Mouse (Mus musculus) stomach, embryonic 15.5 days (tissue): ENCODE data around the gene Plcd3. TPM values are rescaled to one million over a fixed set of nuclear protein-coding genes. Genes with fewer than 3 reads are reported as not detected.

Source experiments
- ATAC-seq: fragments of 200-750 bp; cut with Nextera tagmentation; 2 replicates; pipeline ENCODE4 v1.8.0; 2017; ENCODE audit warnings: low read depth, moderate number of reproducible peaks, moderate TSS enrichment; ENCODE audit not compliant: insufficient read depth, low FRiP score
- H3K27ac ChIP-seq: fragments of 300-500 bp; sonication (generic); 2 replicates; pipeline ENCODE4 v1.5.1; 2015; ENCODE audit warnings: mild to moderate bottlenecking, inconsistent platforms
- H3K27me3 ChIP-seq: fragments of 300-500 bp; sonication (generic); replicated peaks from 2 replicates; pipeline ENCODE4 v1.6.1; 2015; ENCODE audit warnings: inconsistent platforms
- H3K36me3 ChIP-seq: fragments of 300-500 bp; sonication (generic); 2 replicates; pipeline ENCODE4 v1.6.1; 2015; ENCODE audit warnings: inconsistent platforms
- H3K4me1 ChIP-seq: fragments of 300-500 bp; sonication (generic); 2 replicates; pipeline ENCODE4 v1.6.1; 2015; ENCODE audit warnings: inconsistent platforms
- H3K4me2 ChIP-seq: fragments of 300-500 bp; sonication (generic); 2 replicates; pipeline ENCODE4 v1.6.1; 2015; ENCODE audit warnings: mild to moderate bottlenecking, inconsistent platforms
- H3K4me3 ChIP-seq: fragments of 300-500 bp; sonication (generic); replicated peaks from 2 replicates; pipeline ENCODE4 v1.5.1; 2015; ENCODE audit warnings: inconsistent platforms
- H3K9ac ChIP-seq: fragments of 300-500 bp; sonication (generic); 2 replicates; pipeline ENCODE4 v1.6.1; 2015; ENCODE audit warnings: inconsistent platforms
- H3K9me3 ChIP-seq: fragments of 300-500 bp; sonication (generic); 2 replicates; pipeline ENCODE4 v1.6.1; 2016; ENCODE audit warnings: inconsistent platforms
- WGBS: fragments of 180-500 bp; shearing (Covaris S2); methylation state at CpG from one replicate; pipeline ENCODE4 v1.1.7; 2015; 5-methylcytosine and 5-hydroxymethylcytosine counted together
- polyA plus RNA-seq: library from polyadenylated mRNA; unstranded; fragments of >200 nt; fragmentation: Nextera tagmentation; extraction: Ambion mirVana; gene quantifications from 2 replicates; pipeline ENCODE4 v1.2.1, GENCODE M21; 2015

The Plcd3 gene
- polyA plus RNA-seq, 1 experiment from 2014 or later = 3.6 TPM

DNA sequence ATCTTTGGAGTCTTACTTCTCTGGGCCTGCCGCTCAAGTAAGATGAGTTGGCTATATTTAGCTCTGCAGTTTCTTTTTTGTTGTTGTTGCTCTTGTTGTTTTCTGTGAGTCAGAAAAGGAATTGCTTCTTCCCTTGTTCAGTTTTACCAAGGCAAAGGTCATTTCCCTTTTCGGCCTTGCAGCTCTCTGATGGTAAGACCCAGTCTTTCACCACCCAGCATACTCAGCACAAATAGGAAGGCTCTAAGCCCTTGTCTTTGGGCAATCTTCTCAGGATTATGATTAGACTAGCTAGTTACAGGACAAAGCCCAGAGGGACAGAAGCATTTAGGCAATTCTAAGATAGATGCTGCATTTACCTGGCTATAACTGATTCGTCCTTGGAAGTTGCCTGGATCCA lies 74.6 kb downstream of the Plcd3 start:
- no peak overlapping the region for H3K9ac ChIP-seq
- peak overlapping the region; percentile 68; the same call in 1 of the 2 replicates for H3K4me2 ChIP-seq
- H3K9me3 ChIP-seq = no peaks in the 10 kb centered on the region
- 87% methylated on average over 3 of the region's 3 CpGs for WGBS
- no peaks in the 10 kb centered on the region for H3K27me3 ChIP-seq
- ATAC-seq = no peak
- H3K4me3 ChIP-seq = no peak overlapping the region; the same call in 1 of the 2 replicates
- H3K4me1 ChIP-seq = peaks cover 15% of the 10 kb centered on the region
- H3K27ac ChIP-seq = peak overlapping the region; percentile 83; the same call in 1 of the 2 replicates
- H3K36me3 ChIP-seq = no peaks in the 10 kb centered on the region; the same call in 1 of the 2 replicates

DNA sequence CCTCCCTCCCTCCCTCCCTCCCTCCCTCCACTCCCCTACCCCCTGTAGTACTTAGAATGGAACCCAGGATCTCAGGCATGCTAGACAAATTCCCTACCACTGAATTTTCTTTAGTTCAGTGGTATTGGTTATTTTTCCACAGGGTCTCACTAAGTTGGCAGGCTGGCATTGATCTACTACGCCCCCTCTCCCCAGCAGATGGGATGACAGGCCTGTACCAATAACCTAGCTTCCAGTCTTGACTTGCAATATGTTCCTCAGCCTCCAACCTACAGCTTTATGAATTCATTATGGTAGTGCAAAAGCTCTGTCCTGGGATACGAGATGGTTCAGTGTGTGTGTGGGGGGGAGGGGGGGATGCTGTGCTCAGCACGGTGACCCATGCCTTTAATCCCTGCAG lies 77.5 kb downstream of the Plcd3 start:
- no peak overlapping the region for H3K4me3 ChIP-seq
- WGBS = 87% methylated on average over 3 of the region's 3 CpGs
- no peaks in the 10 kb centered on the region for H3K9me3 ChIP-seq
- H3K27me3 ChIP-seq = no peaks in the 10 kb centered on the region
- no peaks in the 10 kb centered on the region for H3K36me3 ChIP-seq
- no peak overlapping the region for H3K4me2 ChIP-seq
- no peak overlapping the region for H3K27ac ChIP-seq
- no peak for ATAC-seq
- peaks cover 17% of the 10 kb centered on the region for H3K4me1 ChIP-seq
- H3K9ac ChIP-seq = no peak overlapping the region

DNA sequence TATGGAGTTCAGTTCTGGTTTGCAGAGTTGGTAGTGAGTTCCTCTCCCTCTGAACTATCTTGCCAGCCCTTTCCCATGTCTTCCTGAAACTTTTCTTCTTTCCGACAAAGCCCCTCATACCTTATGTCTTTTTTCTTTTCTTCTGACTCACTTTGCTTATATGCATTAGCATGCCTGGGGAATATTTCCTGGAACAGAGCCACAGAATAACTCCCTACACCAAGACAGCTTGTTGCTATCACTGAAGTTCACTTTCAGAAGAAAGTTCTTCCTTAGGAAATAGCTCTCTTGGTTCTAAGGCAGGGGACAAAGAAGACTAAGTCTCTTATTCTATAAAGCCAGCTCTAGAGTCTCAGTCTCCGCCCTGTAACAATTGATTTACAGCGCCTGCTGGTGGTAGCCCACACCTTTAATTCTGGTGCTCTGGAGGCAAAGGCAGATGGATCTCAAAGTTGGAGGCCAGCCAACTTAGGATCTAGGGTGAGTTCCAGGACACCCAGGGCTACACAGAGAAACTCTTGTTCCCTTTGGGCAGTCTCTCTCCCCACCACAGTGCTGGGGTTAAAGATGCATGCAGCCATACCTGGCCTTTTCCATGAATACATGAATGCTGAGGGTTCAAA lies 80.6 kb downstream of the Plcd3 start:
- no peaks in the 10 kb centered on the region for H3K36me3 ChIP-seq
- no peaks in the 10 kb centered on the region for H3K9me3 ChIP-seq
- ATAC-seq = no peak
- H3K4me3 ChIP-seq = no peak overlapping the region
- 55% methylated on average over 3 of the region's 3 CpGs for WGBS
- no peaks in the 10 kb centered on the region for H3K27me3 ChIP-seq
- peaks cover 15% of the 10 kb centered on the region for H3K4me1 ChIP-seq
- H3K9ac ChIP-seq = no peak overlapping the region
- no peak overlapping the region for H3K4me2 ChIP-seq
- H3K27ac ChIP-seq = peak overlapping the region; percentile 57

Other genes starting within 250 kb of the Plcd3 start
- 155 and 169 TPM in 2 replicates for gene Eftud2, start 220.7 kb downstream of the Plcd3 start, polyA plus RNA-seq
- 1.1 TPM in 2 replicates for gene Ccdc103, start 220.5 kb downstream of the Plcd3 start, polyA plus RNA-seq
- not detected in 2 replicates for gene Fam187a, start 216.5 kb downstream of the Plcd3 start, polyA plus RNA-seq
- 0.70 and 1.2 TPM in 2 replicates for gene Gfap, start 200.7 kb downstream of the Plcd3 start, polyA plus RNA-seq
- gene Kif18b, start 176.5 kb downstream of the Plcd3 start, polyA plus RNA-seq = 9.5 TPM in 2 replicates
- 5.1 and 5.6 TPM in 2 replicates for gene C1ql1, start 155.0 kb downstream of the Plcd3 start, polyA plus RNA-seq
- gene Nmt1, start 73.5 kb downstream of the Plcd3 start, polyA plus RNA-seq = 48.5 and 52.2 TPM in 2 replicates
- gene Dcakd, start 73.3 kb downstream of the Plcd3 start, polyA plus RNA-seq = 107 TPM in 2 replicates
- gene Acbd4, start within 50 bp of the Plcd3 start, polyA plus RNA-seq = 19.2 and 23.7 TPM in 2 replicates
- gene Hexim1, start 14.6 kb upstream of the Plcd3 start, polyA plus RNA-seq = 5.1 and 5.4 TPM in 2 replicates
- gene Hexim2, start 30.8 kb upstream of the Plcd3 start, polyA plus RNA-seq = 6.8 and 8.7 TPM in 2 replicates
- 3.8 and 4.0 TPM in 2 replicates for gene Fmnl1, start 69.4 kb upstream of the Plcd3 start, polyA plus RNA-seq
- gene 1700023F06Rik, start 106.9 kb upstream of the Plcd3 start, polyA plus RNA-seq = 1.0 and 1.4 TPM in 2 replicates
- gene Spata32, start 116.8 kb upstream of the Plcd3 start, polyA plus RNA-seq = not detected in 2 replicates
- gene Map3k14, start 165.8 kb upstream of the Plcd3 start, polyA plus RNA-seq = 3.6 and 3.8 TPM in 2 replicates